Mouse (Mus musculus) CH12.LX (cell line): ENCODE results near the gene Wdr13. TPM values are rescaled to one million over a fixed set of nuclear protein-coding genes. Genes with fewer than 3 reads are reported as not detected.

Experiments used
- DNase-seq: peaks from one replicate; pipeline ENCODE4 v3.0.0-alpha.2; 2013; ENCODE audit errors: extremely low read depth
- H3K27ac ChIP-seq: 2 replicates; pipeline ENCODE4 v1.5.1; 2012; ENCODE audit warnings: low read depth, mild to moderate bottlenecking, control low read depth, moderate library complexity; ENCODE audit not compliant: insufficient read depth
- H3K27me3 ChIP-seq: replicated peaks from 2 replicates; pipeline ENCODE3; 2012; ENCODE audit warnings: inconsistent platforms
- H3K36me3 ChIP-seq, 2 experiments: replicated peaks in 1 of 2; 2 replicates each; pipeline versions ENCODE3 to v1.6.1; 2012; ENCODE audit warnings: inconsistent platforms in 1 of 2, low read length in 1 of 2, mild to moderate bottlenecking in 1 of 2, mixed read lengths in 1 of 2, moderate library complexity in 1 of 2; ENCODE audit not compliant: control insufficient read depth in 1 of 2, insufficient read depth in 1 of 2
- H3K4me1 ChIP-seq, 2 experiments: 2 replicates each; pipeline ENCODE4 v1.6.1; 2012; ENCODE audit warnings: inconsistent platforms in 1 of 2, moderate library complexity in 1 of 2; ENCODE audit not compliant: insufficient read depth in 2 of 2, control insufficient read depth in 1 of 2
- H3K4me2 ChIP-seq: 2 replicates; pipeline ENCODE4 v1.6.1; 2012; ENCODE audit warnings: low read depth, mild to moderate bottlenecking, control low read depth; ENCODE audit not compliant: poor library complexity, insufficient read depth, severe bottlenecking
- H3K4me3 ChIP-seq, 3 experiments: fragments of 150-350 bp in 1 of 3; sonication (generic) in 1 of 3; replicated peaks in 1 of 3; 2 replicates each; pipeline versions ENCODE3 to v1.5.1; 2011 to 2012; ENCODE audit warnings: low read depth in 2 of 3, low read length in 2 of 3, mild to moderate bottlenecking in 2 of 3, moderate library complexity in 2 of 3, control low read depth in 1 of 3, improper control_type of control experiment in 1 of 3, inconsistent platforms in 1 of 3, mixed read lengths in 1 of 3; ENCODE audit not compliant: poor library complexity in 1 of 3
- H3K79me2 ChIP-seq: replicated peaks from 2 replicates; pipeline ENCODE4 v1.6.1; 2012; ENCODE audit warnings: mild to moderate bottlenecking, moderate library complexity; ENCODE audit not compliant: control insufficient read depth, poor library complexity, insufficient read depth, severe bottlenecking; ENCODE audit errors: extremely low read depth
- H3K9ac ChIP-seq: 2 replicates; pipeline ENCODE4 v1.6.1; 2012; ENCODE audit warnings: low read depth, mild to moderate bottlenecking, control low read depth, moderate library complexity; ENCODE audit not compliant: insufficient read depth
- H3K9me3 ChIP-seq: replicated peaks from 2 replicates; pipeline ENCODE3; 2012; ENCODE audit warnings: low read length, inconsistent platforms, mixed read lengths
- BHLHE40 ChIP-seq: IDR thresholded peaks from 2 replicates; pipeline ENCODE4 v1.6.1; 2011; ENCODE audit warnings: mild to moderate bottlenecking, low read depth, low read length, improper control_type of control experiment
- CHD1 ChIP-seq: IDR thresholded peaks from 2 replicates; pipeline ENCODE4 v1.6.1; 2012; ENCODE audit warnings: low read depth, low read length, improper control_type of control experiment, inconsistent platforms
- CHD2 ChIP-seq: IDR thresholded peaks from 2 replicates; pipeline ENCODE4 v1.6.1; 2011; ENCODE audit warnings: low read length, improper control_type of control experiment
- E2F4 ChIP-seq: IDR thresholded peaks from 2 replicates; pipeline ENCODE4 v1.6.1; 2011; ENCODE audit warnings: low read depth, low read length, improper control_type of control experiment; ENCODE audit not compliant: insufficient replicate concordance
- ELF1 ChIP-seq: IDR thresholded peaks from 2 replicates; pipeline ENCODE4 v1.6.1; 2014; ENCODE audit warnings: low read depth, mild to moderate bottlenecking, inconsistent platforms, low read length, improper control_type of control experiment
- EP300 ChIP-seq: IDR thresholded peaks from 2 replicates; pipeline ENCODE4 v1.6.1; 2011; ENCODE audit warnings: low read length, improper control_type of control experiment
- ETS1 ChIP-seq: conservative IDR thresholded peaks from 2 replicates; pipeline ENCODE4 v1.6.1; 2012; ENCODE audit warnings: low read depth, mild to moderate bottlenecking, inconsistent platforms, low read length, improper control_type of control experiment, moderate library complexity
- HCFC1 ChIP-seq: IDR thresholded peaks from 2 replicates; pipeline ENCODE4 v1.6.1; 2012; ENCODE audit warnings: low read depth, mild to moderate bottlenecking, inconsistent platforms, low read length, improper control_type of control experiment
- IRF4 ChIP-seq: IDR thresholded peaks from 2 replicates; pipeline ENCODE4 v1.6.1; 2014; ENCODE audit warnings: low read depth, mild to moderate bottlenecking, inconsistent platforms, low read length, improper control_type of control experiment
- JUN ChIP-seq: IDR thresholded peaks from 2 replicates; pipeline ENCODE4 v1.6.1; 2011; ENCODE audit warnings: low read depth, mild to moderate bottlenecking, low read length, improper control_type of control experiment, moderate library complexity; ENCODE audit not compliant: insufficient read depth
- KAT2A ChIP-seq: IDR thresholded peaks from 2 replicates; pipeline ENCODE4 v1.6.1; 2012; ENCODE audit warnings: low read length, improper control_type of control experiment, inconsistent platforms; ENCODE audit not compliant: insufficient replicate concordance
- MAX ChIP-seq: IDR thresholded peaks from 2 replicates; pipeline ENCODE4 v1.6.1; 2011; ENCODE audit warnings: low read length, improper control_type of control experiment
- MAZ ChIP-seq: IDR thresholded peaks from 2 replicates; pipeline ENCODE4 v1.6.1; 2012; ENCODE audit warnings: low read depth, mild to moderate bottlenecking, inconsistent platforms, low read length, improper control_type of control experiment, moderate library complexity
- MEF2A ChIP-seq: IDR thresholded peaks from 2 replicates; pipeline ENCODE4 v1.6.1; 2014; ENCODE audit warnings: low read depth, mild to moderate bottlenecking, inconsistent platforms, low read length, improper control_type of control experiment, borderline replicate concordance
- MXI1 ChIP-seq: IDR thresholded peaks from 2 replicates; pipeline ENCODE4 v1.6.1; 2011; ENCODE audit warnings: mild to moderate bottlenecking, low read depth, low read length, improper control_type of control experiment
- MYC ChIP-seq: IDR thresholded peaks from 2 replicates; pipeline ENCODE4 v1.6.1; 2011; ENCODE audit warnings: low read depth, mild to moderate bottlenecking, improper control_type of control experiment, low read length
- NELFE ChIP-seq: IDR thresholded peaks from 2 replicates; pipeline ENCODE4 v1.6.1; 2011; ENCODE audit warnings: low read depth, low read length, improper control_type of control experiment
- NRF1 ChIP-seq: IDR thresholded peaks from 2 replicates; pipeline ENCODE4 v1.6.1; 2014; ENCODE audit warnings: low read depth, mild to moderate bottlenecking, inconsistent platforms, low read length, improper control_type of control experiment, moderate library complexity
- POLR2A ChIP-seq: IDR thresholded peaks from 2 replicates; pipeline ENCODE4 v1.6.1; 2011; ENCODE audit warnings: low read depth, mild to moderate bottlenecking, improper control_type of control experiment, low read length
- POLR2AphosphoS2 ChIP-seq: IDR thresholded peaks from 2 replicates; pipeline ENCODE4 v1.6.1; 2011; ENCODE audit warnings: low read depth, low read length, improper control_type of control experiment
- SIN3A ChIP-seq: IDR thresholded peaks from 2 replicates; pipeline ENCODE4 v1.6.1; 2012; ENCODE audit warnings: low read length, improper control_type of control experiment, inconsistent platforms
- SMC3 ChIP-seq: IDR thresholded peaks from 2 replicates; pipeline ENCODE4 v1.6.1; 2011; ENCODE audit warnings: low read depth, low read length, improper control_type of control experiment
- TBP ChIP-seq: conservative IDR thresholded peaks from 2 replicates; pipeline ENCODE4 v1.6.1; 2011; ENCODE audit warnings: low read depth, low read length, improper control_type of control experiment
- TCF12 ChIP-seq: IDR thresholded peaks from 2 replicates; pipeline ENCODE4 v1.6.1; 2014; ENCODE audit warnings: low read depth, mild to moderate bottlenecking, inconsistent platforms, low read length, improper control_type of control experiment
- UBTF ChIP-seq: IDR thresholded peaks from 2 replicates; pipeline ENCODE4 v1.6.1; 2012; ENCODE audit warnings: low read depth, mild to moderate bottlenecking, inconsistent platforms, low read length, improper control_type of control experiment, moderate library complexity
- USF1 ChIP-seq: IDR thresholded peaks from 2 replicates; pipeline ENCODE4 v1.6.1; 2014; ENCODE audit warnings: low read depth, mild to moderate bottlenecking, inconsistent platforms, low read length, improper control_type of control experiment
- USF2 ChIP-seq: conservative IDR thresholded peaks from 2 replicates; pipeline ENCODE4 v1.6.1; 2011; ENCODE audit warnings: low read depth, low read length, improper control_type of control experiment
- ZC3H11A ChIP-seq: IDR thresholded peaks from 2 replicates; pipeline ENCODE4 v1.6.1; 2012; ENCODE audit warnings: low read depth, mild to moderate bottlenecking, inconsistent platforms, low read length, improper control_type of control experiment
- ZKSCAN1 ChIP-seq: IDR thresholded peaks from 2 replicates; pipeline ENCODE4 v1.6.1; 2012; ENCODE audit warnings: low read depth, inconsistent platforms, low read length, improper control_type of control experiment, borderline replicate concordance
- ZMIZ1 ChIP-seq: IDR thresholded peaks from 2 replicates; pipeline ENCODE4 v1.6.1; 2012; ENCODE audit warnings: low read depth, mild to moderate bottlenecking, inconsistent platforms, low read length, improper control_type of control experiment
- ZNF384 ChIP-seq: IDR thresholded peaks from 2 replicates; pipeline ENCODE4 v1.6.1; 2012; ENCODE audit warnings: low read depth, low read length, improper control_type of control experiment, inconsistent platforms
- dilution Hi-C: fragments of 300-500 bp; cut with MboI; formaldehyde crosslinking; loops from 2 replicates; pipeline ENCODE4 v1.14.3; 2020; ENCODE audit warnings: low sequenced_read_pairs; ENCODE audit not compliant: extremely low pct_unique_long_range_greater_than_20kb, extremely low pct_ligation_motif_present
- in situ Hi-C: fragments of 300-500 bp; cut with MboI; formaldehyde crosslinking; loops from 3 replicates; pipeline ENCODE4 v1.14.3; 2019; ENCODE audit warnings: low sequenced_read_pairs, low pct_ligation_motif_present, low pct_unique_long_range_greater_than_20kb, mixed read lengths
- polyA plus RNA-seq: library from polyadenylated mRNA; unstranded; fragments of >175 nt; gene quantifications from 2 replicates; pipeline ENCODE4 v1.2.1, GENCODE M21; 2012; ENCODE audit warnings: low read depth; ENCODE audit not compliant: insufficient read length
- total RNA-seq, 2 experiments: library from RNA; depleted of rRNA; stranded (reverse); fragments of 300-350 nt in 1 of 2; fragments of >200 nt in 1 of 2; gene quantifications; 2 replicates each; pipeline ENCODE4 v1.2.3; 2012 to 2014

Wdr13 gene
- total and polyA plus RNA-seq, 3 experiments = 7.6 to 13.0 (median 11.9) TPM

- Histone ChIP-seq H3K27ac (peak within 1 kb of the TSS; percentile 99), H3K4me1 (peaks cover 2 to 17% of the 10 kb centered on the region in 2 experiments; a peak in 3 of 4 replicates), H3K36me3 (peaks cover 36 to 40% of the 10 kb centered on the region in 2 experiments), H3K4me2 (peak within 1 kb of the TSS; percentile 94), H3K9ac (peak within 1 kb of the TSS; percentile 100), H3K9me3 (no peaks in the 10 kb centered on the region), H3K79me2 (peaks cover 24% of the 10 kb centered on the region), H3K4me3 (peak within 1 kb of the TSS; percentile 73 to 98 (median 75)), H3K27me3 (no peaks in the 10 kb centered on the region)
- peak; percentile 89 for DNase-seq
- dilution Hi-C loops (no loop called here), in situ Hi-C loops (no loop called here)
- TF ChIP-seq MYC (peak; percentile 87), ZNF384 (no peak), NRF1 (peak; percentile 83), USF1 (peak; percentile 82), E2F4 (0 out of 2 replicates have a peak, but pooled peaks have one; percentile 56), CHD2 (peak; percentile 13; the same call in 1 of the 2 replicates), BHLHE40 (peak; percentile 82), POLR2AphosphoS2 (peak; percentile 88), EP300 (no peak), ETS1 (no peak), TBP (peak; percentile 89), SIN3A (peak; percentile 59), ELF1 (peak; percentile 85), UBTF (no peak), HCFC1 (peak; percentile 51), MEF2A (0 out of 2 replicates have a peak, but pooled peaks have one; percentile 31), KAT2A (0 out of 2 replicates have a peak, but pooled peaks have one; percentile 57), MAX (peak; percentile 94), USF2 (peak; percentile 53), NELFE (peak; percentile 93), MAZ (peak; percentile 42; the same call in 1 of the 2 replicates), ZKSCAN1 (no peak), TCF12 (peak; percentile 68), CHD1 (peak; percentile 31; the same call in 1 of the 2 replicates), ZMIZ1 (peak; percentile 79), MXI1 (peak; percentile 85), SMC3 (no peak), ZC3H11A (peak; percentile 34), POLR2A (peak; percentile 96), JUN (no peak), IRF4 (no peak)
These were observed 12.7 kb upstream of the Wdr13 start, which contains the start of gene Rbm3 for GRCm38 (mm10) chrX:8145153-8145991. Gene Rbm3 (minus strand): TSS chrX:8145880.
